Mouse (Mus musculus): ENCODE results near the gene Rab15.

DNA sequence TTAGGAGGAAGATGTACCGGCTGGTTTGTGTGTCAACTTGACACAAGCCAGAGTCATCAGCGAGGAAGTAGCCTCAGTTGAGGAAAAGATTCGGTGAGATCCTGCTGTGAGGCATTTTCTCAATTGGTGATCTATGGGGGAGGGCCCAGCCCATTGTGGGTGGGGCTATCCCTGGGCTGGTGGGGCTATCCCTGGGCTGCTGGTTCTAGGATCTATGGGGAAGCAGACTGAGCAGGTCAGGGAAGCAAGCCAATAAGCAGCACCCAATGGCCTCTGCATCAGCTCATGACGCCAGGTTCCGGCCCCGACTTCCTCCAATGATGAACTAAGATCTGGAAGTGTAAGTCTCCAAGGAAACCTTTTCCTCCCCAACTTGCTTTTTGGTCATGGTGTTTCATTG lies 17.4 kb upstream of the Rab15 start:
- TF ChIP-seq EP300 (IDR thresholded peaks at IDR 0.05; ENCODE audit: low read depth) (no peak), CTCF (IDR thresholded peaks at IDR 0.05; ENCODE audit: low read depth) (no peak)

Data from liver, postnatal 0 days (tissue).